Mouse (Mus musculus): ENCODE data around the gene Rnaseh2c.

The Rnaseh2c gene

DNA sequence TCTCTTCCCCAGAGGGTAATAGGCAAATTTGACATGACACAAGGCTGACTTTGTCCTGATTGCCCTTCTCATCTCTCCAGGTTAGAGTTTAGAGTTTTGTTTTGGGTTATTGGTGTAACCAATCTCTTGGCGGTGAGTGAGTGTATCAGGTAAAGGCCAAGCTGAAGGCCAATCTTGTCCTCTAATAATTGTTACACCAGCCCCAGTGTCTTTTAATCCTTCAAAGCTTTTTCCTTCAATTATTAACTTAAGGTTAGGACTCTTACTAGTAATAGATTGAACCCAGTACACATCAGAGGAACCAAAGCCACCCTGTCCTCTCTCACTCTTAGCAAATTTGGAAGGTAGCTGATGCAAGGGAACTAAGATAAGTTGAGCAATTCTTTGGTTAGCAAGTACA, 26.3 kb upstream of the Rnaseh2c start:
- no peak for DNase-seq (ENCODE audit: low read depth, low spot score)

DNA sequence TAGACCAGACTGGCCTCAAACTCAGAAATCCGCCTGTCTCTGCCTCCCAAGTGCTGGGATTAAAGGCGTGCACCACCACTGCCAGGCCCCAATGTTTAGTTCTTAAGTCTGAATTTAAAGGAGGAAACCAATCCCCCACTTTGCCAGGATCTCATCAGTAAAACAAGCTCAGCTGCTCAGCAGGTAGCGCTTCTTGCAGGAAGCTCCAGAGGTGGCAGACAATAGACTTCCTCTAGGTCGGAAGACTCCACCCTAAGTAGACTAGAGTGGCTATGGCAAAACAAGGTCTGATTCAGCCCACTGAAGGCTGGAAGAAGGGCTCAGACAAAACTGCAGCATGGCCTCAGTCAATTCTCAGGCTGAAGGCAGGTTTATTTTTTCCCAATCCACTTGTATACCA, 21.7 kb upstream of the Rnaseh2c start:
- no peak for DNase-seq (ENCODE audit: low read depth, low spot score)

- DNase-seq (ENCODE audit: low read depth, low spot score): no peak
These were observed 20.9 kb upstream of the Rnaseh2c start for GRCm38 (mm10) chr19:5580776-5581175.

GRCm38 (mm10) chr19:5581995-5582394, 19.7 kb upstream of the Rnaseh2c start:
- no peak for DNase-seq (ENCODE audit: low read depth, low spot score)

DNA sequence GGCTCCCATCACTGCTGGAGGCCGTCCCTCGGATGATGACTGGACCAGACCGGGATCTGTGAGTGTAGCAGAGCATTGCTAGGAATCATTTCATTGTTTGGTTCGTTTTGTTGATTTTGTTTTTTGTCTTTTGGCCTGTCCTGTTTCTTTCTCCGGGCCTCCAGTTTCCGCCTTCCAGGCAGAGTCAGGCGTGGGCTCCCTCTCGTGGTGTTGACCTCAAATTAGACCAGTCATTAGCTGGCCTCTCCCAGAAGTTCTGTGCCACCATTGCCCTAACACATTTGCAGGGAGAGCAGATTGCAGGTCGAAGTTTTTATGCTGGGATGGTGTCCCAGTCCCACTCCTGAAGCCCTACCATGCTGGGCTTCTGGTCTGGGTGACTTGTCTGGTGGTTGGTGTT, 12.5 kb upstream of the Rnaseh2c start:
- no peak for DNase-seq (ENCODE audit: low read depth, low spot score)

- DNase-seq (ENCODE audit: low read depth, low spot score): no peak
These were observed 9.8 kb upstream of the Rnaseh2c start for GRCm38 (mm10) chr19:5591888-5592287.

GRCm38 (mm10) chr19:5599224-5599623, 2.4 kb upstream of the Rnaseh2c start:
- no peak for DNase-seq (ENCODE audit: low read depth, low spot score)

DNA sequence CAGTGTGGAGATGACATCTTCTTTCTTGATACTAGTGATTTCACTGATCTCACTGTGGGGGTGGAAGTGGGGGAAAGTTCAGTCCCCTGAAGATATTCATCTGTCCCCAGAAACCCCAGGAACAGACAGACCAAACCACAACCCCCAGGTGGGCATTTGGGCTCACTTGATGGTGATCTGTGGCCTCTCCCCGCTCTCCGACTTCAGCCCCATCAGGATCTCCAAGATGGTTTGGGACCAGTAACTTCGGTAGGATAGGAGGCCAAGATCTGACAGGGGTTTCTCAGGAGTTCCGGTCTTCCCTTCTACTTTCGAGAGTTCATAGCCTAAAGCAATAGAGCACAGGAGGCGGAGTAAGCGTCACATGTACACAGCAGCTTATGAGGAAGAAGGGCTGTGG, 2.0 kb downstream of the Rnaseh2c start:
- no peak for DNase-seq (ENCODE audit: low read depth, low spot score)

GRCm38 (mm10) chr19:5605126-5605525, 3.5 kb downstream of the Rnaseh2c start:
- DNase-seq (ENCODE audit: low read depth, low spot score): peak; percentile 12

- DNase-seq (ENCODE audit: low read depth, low spot score): no peak
These were observed 4.5 kb downstream of the Rnaseh2c start for GRCm38 (mm10) chr19:5606196-5606595.

- no peak for DNase-seq (ENCODE audit: low read depth, low spot score)
These were observed 6.2 kb downstream of the Rnaseh2c start for GRCm38 (mm10) chr19:5607705-5608410.

DNA sequence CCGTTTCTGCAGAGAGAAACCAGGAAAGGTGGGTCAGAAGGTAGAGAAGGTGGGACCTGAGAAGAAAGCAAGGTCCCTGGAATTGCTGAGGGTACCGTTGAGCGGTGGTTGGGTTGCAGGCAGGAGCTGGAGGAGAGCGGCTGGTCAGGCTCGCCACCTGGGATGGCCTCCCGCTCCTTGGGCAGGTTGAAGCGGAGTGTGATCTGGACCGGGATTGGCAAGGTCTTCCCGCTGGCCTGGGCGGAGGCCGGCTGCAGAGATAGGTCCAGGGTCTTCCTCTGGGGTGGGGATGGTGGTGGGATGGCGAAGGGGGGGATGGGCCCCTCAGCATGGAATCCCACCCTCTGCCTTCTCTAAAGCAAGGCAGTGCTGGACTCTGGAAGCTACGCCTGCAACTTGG, 7.0 kb downstream of the Rnaseh2c start:
- DNase-seq (ENCODE audit: low read depth, low spot score): no peak

GRCm38 (mm10) chr19:5609171-5609546, 7.5 kb downstream of the Rnaseh2c start:
- no peak for DNase-seq (ENCODE audit: low read depth, low spot score)

- DNase-seq (ENCODE audit: low read depth, low spot score): peak; percentile 80
These were observed 8.1 kb downstream of the Rnaseh2c start, which contains the start of gene Kat5 for GRCm38 (mm10) chr19:5609547-5610404. Gene Kat5 (minus strand): TSS chr19:5610237.

GRCm38 (mm10) chr19:5611973-5612372, 10.3 kb downstream of the Rnaseh2c start:
- DNase-seq (ENCODE audit: low read depth, low spot score): no peak

GRCm38 (mm10) chr19:5612762-5613411, 11.2 kb downstream of the Rnaseh2c start:
- no peak for DNase-seq (ENCODE audit: low read depth, low spot score)

DNA sequence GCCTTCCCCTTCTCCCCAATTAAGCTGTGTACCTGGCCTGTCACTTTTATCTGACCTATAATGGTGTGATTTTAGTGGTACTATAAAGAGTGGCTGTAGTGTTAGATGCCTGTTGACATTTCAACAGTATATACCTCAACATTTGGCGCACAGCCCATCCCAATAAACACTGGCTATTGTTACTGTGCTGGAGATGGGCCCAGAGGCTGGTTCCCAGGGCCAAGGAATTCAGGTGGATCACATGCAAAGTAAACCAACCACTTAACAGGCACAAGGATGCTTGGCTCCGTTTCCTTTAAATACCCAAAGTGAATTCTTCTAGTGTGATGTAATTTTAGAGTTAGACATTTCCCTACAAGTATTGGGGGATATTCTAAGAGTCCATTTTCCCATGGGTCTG, 13.3 kb downstream of the Rnaseh2c start:
- DNase-seq (ENCODE audit: low read depth, low spot score): no peak

- DNase-seq (ENCODE audit: low read depth, low spot score): no peak
These were observed 18.3 kb downstream of the Rnaseh2c start for GRCm38 (mm10) chr19:5620007-5620406.

DNA sequence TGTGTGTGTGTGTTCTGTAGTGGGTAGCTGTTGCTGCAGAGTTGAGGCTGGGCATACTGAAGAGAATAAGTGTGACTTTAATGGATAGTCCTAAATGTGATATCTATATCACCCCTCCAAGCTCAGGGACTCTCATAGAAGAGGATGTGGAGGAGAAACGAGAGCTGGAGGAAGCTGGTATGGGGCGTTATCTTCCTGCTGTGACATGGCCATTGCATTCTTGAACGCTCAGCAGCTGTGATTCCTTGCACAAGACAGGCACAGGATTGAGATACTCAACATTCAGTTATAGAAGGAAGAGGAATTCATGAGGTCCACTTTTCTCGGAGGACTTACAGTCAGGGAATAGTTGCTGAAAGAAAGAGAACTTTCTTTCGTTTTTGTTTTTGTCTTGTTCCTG, 20.2 kb downstream of the Rnaseh2c start:
- DNase-seq (ENCODE audit: low read depth, low spot score): no peak

- no peak for DNase-seq (ENCODE audit: low read depth, low spot score)
These were observed 23.6 kb downstream of the Rnaseh2c start for GRCm38 (mm10) chr19:5625311-5625710.

DNA sequence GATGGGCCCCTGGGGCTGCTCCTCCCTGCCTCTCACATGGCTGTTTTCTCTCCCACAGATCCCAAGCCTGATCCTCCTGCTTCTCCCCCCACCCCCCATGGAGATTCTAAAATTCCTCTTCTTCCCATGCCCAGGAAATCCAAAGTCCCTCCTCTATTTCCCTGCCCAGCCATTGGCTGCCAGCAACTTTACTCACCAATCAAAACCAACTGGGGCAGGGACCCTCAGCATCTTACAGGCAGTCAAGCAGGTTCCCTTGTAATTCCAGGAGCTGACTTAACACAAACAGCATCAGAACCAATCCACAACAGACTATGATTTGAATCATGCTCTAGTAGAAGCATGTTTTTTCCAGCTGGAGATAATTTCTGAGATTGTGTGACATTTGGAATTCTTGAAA, 28.2 kb downstream of the Rnaseh2c start:
- no peak for DNase-seq (ENCODE audit: low read depth, low spot score)

DNA sequence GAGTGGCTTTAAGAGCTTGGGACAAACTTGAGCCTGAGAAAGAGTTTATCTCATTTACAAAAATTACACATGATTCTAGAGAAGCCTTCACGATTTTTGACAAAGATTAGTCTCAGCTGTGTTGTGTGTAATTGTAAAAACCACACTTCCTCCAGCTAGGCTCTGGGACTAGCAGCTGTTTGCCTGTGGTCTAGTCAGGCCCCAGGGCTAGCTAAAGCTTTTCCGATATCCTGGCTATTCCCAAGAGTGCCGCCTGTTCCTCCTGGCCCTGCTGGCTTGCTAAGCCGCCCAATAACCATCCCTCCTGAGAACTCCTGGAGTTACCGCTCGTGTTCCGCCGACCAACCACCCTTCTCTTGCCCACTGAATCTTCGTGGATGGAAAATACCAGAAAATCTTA, 30.4 kb downstream of the Rnaseh2c start:
- no peak for DNase-seq (ENCODE audit: low read depth, low spot score)

All from telencephalon, adult 2 months (tissue).